Mouse (Mus musculus) neural tube, embryonic 12.5 days (tissue): Measurements from ENCODE around the gene Gm21958. TPM values are rescaled to one million over a fixed set of nuclear protein-coding genes. Genes with fewer than 3 reads are reported as not detected.

ENCODE experiments used
- ATAC-seq: fragments of 200-750 bp; cut with Nextera tagmentation; 2 replicates; pipeline ENCODE4 v1.8.0; 2017; ENCODE audit warnings: low read depth, mild to moderate bottlenecking, moderate TSS enrichment, moderate library complexity; ENCODE audit not compliant: low FRiP score
- H3K27ac ChIP-seq: fragments of 300-500 bp; sonication (generic); 2 replicates; pipeline ENCODE4 v1.5.1; 2016
- H3K27me3 ChIP-seq: fragments of 300-500 bp; sonication (generic); replicated peaks from 2 replicates; pipeline ENCODE4 v1.6.1; 2016; ENCODE audit warnings: mild to moderate bottlenecking
- H3K36me3 ChIP-seq: fragments of 300-500 bp; sonication (generic); 2 replicates; pipeline ENCODE4 v1.6.1; 2016; ENCODE audit warnings: mild to moderate bottlenecking
- H3K4me1 ChIP-seq: fragments of 300-500 bp; sonication (generic); 2 replicates; pipeline ENCODE4 v1.6.1; 2016
- H3K4me2 ChIP-seq: fragments of 300-500 bp; sonication (generic); replicated peaks from 2 replicates; pipeline ENCODE4 v1.6.1; 2016; ENCODE audit warnings: mild to moderate bottlenecking
- H3K4me3 ChIP-seq: fragments of 300-500 bp; sonication (generic); 2 replicates; pipeline ENCODE4 v1.5.1; 2016
- H3K9ac ChIP-seq: fragments of 300-500 bp; sonication (generic); 2 replicates; pipeline ENCODE4 v1.6.1; 2016; ENCODE audit warnings: mild to moderate bottlenecking
- H3K9me3 ChIP-seq: fragments of 300-500 bp; sonication (generic); 2 replicates; pipeline ENCODE4 v1.6.1; 2016; ENCODE audit warnings: mild to moderate bottlenecking
- WGBS: fragments of 180-500 bp; shearing (Covaris S2); methylation state at CpG from one replicate; pipeline ENCODE4 v1.1.7; 2016; 5-methylcytosine and 5-hydroxymethylcytosine counted together
- polyA plus RNA-seq: library from polyadenylated mRNA; unstranded; fragments of >200 nt; fragmentation: Nextera tagmentation; extraction: Ambion mirVana; gene quantifications from 2 replicates; pipeline ENCODE4 v1.2.1, GENCODE M21; 2016

The Gm21958 gene
- polyA plus RNA-seq, result 1.1 TPM in 1 of 2 replicates, not detected in the other

DNA sequence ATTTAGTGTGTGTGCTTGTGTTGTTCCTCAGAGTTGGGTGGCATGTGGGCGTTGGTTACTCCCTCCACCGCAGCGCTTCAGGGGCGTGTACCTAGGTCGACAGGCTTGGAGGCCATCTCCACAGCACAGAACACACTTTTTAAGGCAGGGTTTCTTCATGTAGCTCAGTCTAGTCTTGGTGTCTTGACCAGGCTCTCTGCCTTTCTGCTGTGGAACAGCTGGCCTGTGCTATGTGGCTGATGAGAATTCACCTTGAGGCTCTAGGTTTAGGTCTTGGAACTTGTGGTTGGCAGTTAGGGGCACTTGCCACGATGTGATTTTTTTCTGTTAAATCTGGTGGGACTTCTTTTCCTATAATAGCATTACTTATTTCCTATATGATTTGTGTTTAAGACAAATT, at the start of gene Gm21958:
Gm21958 (minus strand) TSS at position 101 of the 400 bp plus-strand sequence.
- Histone ChIP-seq H3K4me2 (no peak within 1 kb of the TSS), H3K27me3 (no peaks in the 10 kb centered on the region), H3K27ac (no peak within 1 kb of the TSS), H3K9me3 (no peaks in the 10 kb centered on the region), H3K9ac (no peak within 1 kb of the TSS), H3K4me3 (no peak within 1 kb of the TSS), H3K4me1 (no peaks in the 10 kb centered on the region), H3K36me3 (peaks cover 72% of the 10 kb centered on the region)
- ATAC-seq, result no peak
- 91% methylated on average over 6 of the region's 6 CpGs for WGBS

DNA sequence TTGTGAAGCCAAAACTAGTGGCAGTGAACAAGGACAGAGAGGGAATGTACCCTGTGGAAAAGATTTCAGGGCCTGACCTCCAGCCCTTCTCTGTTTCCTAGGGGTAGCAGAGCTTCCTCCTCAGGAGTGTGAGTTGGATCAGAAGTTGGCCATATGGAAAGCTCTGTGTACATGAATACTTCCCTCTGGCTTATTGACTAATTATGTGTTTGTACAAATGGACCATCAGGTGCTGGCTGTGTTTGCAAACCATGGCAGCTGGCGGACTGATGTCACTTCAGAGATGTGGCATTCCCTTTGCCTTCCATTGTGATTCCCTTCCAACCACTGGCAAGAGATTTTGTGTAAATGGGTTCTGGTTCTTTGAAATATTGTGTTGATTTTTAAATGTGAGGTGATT, 47.1 kb upstream of the Gm21958 start:
- no peak overlapping the region for H3K9ac ChIP-seq
- ATAC-seq, result no peak
- no peak overlapping the region for H3K4me3 ChIP-seq

GRCm38 (mm10) chr3:54760321-54761115, 46.4 kb upstream of the Gm21958 start:
- Histone ChIP-seq H3K36me3 (no peaks in the 10 kb centered on the region), H3K27ac (no peak overlapping the region), H3K27me3 (peaks cover 7% of the 10 kb centered on the region; the same call in 1 of the 2 replicates), H3K4me1 (peaks cover 8% of the 10 kb centered on the region), H3K4me2 (no peak overlapping the region), H3K9ac (no peak overlapping the region), H3K4me3 (no peak overlapping the region), H3K9me3 (no peaks in the 10 kb centered on the region)
- WGBS, result 57% methylated on average over 15 of the region's 15 CpGs
- ATAC-seq, result no peak

More for the DNA sequence above, 47.1 kb upstream of the Gm21958 start:
- Histone ChIP-seq H3K4me1 (peaks cover under 1% of the 10 kb centered on the region), H3K36me3 (no peaks in the 10 kb centered on the region), H3K9me3 (no peaks in the 10 kb centered on the region), H3K27me3 (no peaks in the 10 kb centered on the region), H3K4me2 (no peak overlapping the region), H3K27ac (no peak overlapping the region)
- WGBS, result 89% methylated on average over 1 of the region's 1 CpGs

GRCm38 (mm10) chr3:54759211-54759610, 45.1 kb upstream of the Gm21958 start:
- peaks cover 13% of the 10 kb centered on the region for H3K4me1 ChIP-seq
- H3K4me2 ChIP-seq, result no peak overlapping the region
- H3K27ac ChIP-seq, result no peak overlapping the region
- no peak overlapping the region for H3K4me3 ChIP-seq
- no peak overlapping the region for H3K9ac ChIP-seq
- 87% methylated on average over 9 of the region's 9 CpGs for WGBS
- no peaks in the 10 kb centered on the region for H3K36me3 ChIP-seq
- H3K27me3 ChIP-seq, result peaks cover 16% of the 10 kb centered on the region
- H3K9me3 ChIP-seq, result no peaks in the 10 kb centered on the region
- no peak for ATAC-seq

GRCm38 (mm10) chr3:54757446-54757845, 43.3 kb upstream of the Gm21958 start:
- Histone ChIP-seq H3K4me3 (no peak overlapping the region), H3K4me1 (peaks cover 13% of the 10 kb centered on the region), H3K36me3 (no peaks in the 10 kb centered on the region), H3K9ac (no peak overlapping the region), H3K27me3 (peaks cover 17% of the 10 kb centered on the region), H3K4me2 (no peak overlapping the region), H3K9me3 (no peaks in the 10 kb centered on the region), H3K27ac (no peak overlapping the region)
- no peak for ATAC-seq
- WGBS, result 92% methylated on average over 8 of the region's 8 CpGs

GRCm38 (mm10) chr3:54756058-54756457, 41.9 kb upstream of the Gm21958 start:
- H3K36me3 ChIP-seq, result peaks cover 9% of the 10 kb centered on the region
- ATAC-seq, result peak; percentile 45; the same call in 1 of the 2 replicates
- H3K9ac ChIP-seq, result peak overlapping the region; percentile 61
- H3K4me3 ChIP-seq, result peak overlapping the region; percentile 58
- 2% methylated on average over 11 of the region's 11 CpGs for WGBS
- no peak overlapping the region for H3K27ac ChIP-seq
- H3K4me1 ChIP-seq, result peaks cover 13% of the 10 kb centered on the region
- no peaks in the 10 kb centered on the region for H3K9me3 ChIP-seq
- peak overlapping the region; percentile 100 for H3K4me2 ChIP-seq
- peaks cover 17% of the 10 kb centered on the region for H3K27me3 ChIP-seq

- Histone ChIP-seq H3K27me3 (peaks cover 17% of the 10 kb centered on the region), H3K9me3 (no peaks in the 10 kb centered on the region), H3K27ac (no peak within 1 kb of the TSS), H3K9ac (peak within 1 kb of the TSS; percentile 61), H3K36me3 (peaks cover 16% of the 10 kb centered on the region), H3K4me3 (peak within 1 kb of the TSS; percentile 58), H3K4me2 (peak within 1 kb of the TSS; percentile 100), H3K4me1 (peaks cover 13% of the 10 kb centered on the region)
- peak; percentile 76 for ATAC-seq
- WGBS, result under 1% methylated on average over 66 of the region's 66 CpGs
These were observed 41.2 kb upstream of the Gm21958 start, which contains the start of gene Smad9 for GRCm38 (mm10) chr3:54755145-54756041. TSS of gene Smad9 (plus strand) at chr3:54755582.

DNA sequence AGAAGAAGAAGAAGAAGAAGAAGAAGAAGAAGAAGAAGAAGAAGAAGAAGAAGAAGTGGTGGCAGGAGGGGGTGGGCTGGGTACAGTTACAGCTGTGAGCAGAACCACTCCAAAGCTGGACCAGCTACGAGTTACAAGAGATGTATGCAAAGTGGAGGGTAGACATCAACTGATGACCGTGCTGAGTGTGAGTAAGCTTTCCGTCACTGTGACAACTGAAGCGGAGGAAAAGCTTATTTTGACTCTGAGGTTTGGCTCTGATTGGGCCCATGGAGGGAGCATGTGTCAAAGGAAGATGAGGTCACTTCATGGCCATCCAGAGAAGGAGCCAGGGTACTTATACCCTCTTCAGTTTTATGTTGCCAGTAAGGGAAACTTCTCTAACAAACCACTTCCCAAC, 39.3 kb upstream of the Gm21958 start:
- no peak overlapping the region for H3K4me3 ChIP-seq
- H3K27ac ChIP-seq, result no peak overlapping the region
- H3K27me3 ChIP-seq, result peaks cover 17% of the 10 kb centered on the region
- peaks cover 13% of the 10 kb centered on the region for H3K4me1 ChIP-seq
- no peak overlapping the region for H3K4me2 ChIP-seq
- H3K9me3 ChIP-seq, result no peaks in the 10 kb centered on the region
- WGBS, result 82% methylated on average over 4 of the region's 4 CpGs
- peaks cover 36% of the 10 kb centered on the region for H3K36me3 ChIP-seq
- ATAC-seq, result no peak
- H3K9ac ChIP-seq, result no peak overlapping the region

GRCm38 (mm10) chr3:54745799-54746198, 31.6 kb upstream of the Gm21958 start:
- no peak overlapping the region for H3K9ac ChIP-seq
- WGBS, result 56% methylated on average over 5 of the region's 5 CpGs
- H3K4me2 ChIP-seq, result no peak overlapping the region
- no peak overlapping the region for H3K4me3 ChIP-seq
- no peaks in the 10 kb centered on the region; the same call in 1 of the 2 replicates for H3K9me3 ChIP-seq
- no peak for ATAC-seq
- H3K36me3 ChIP-seq, result peaks cover 97% of the 10 kb centered on the region
- no peaks in the 10 kb centered on the region for H3K4me1 ChIP-seq
- no peaks in the 10 kb centered on the region for H3K27me3 ChIP-seq
- no peak overlapping the region for H3K27ac ChIP-seq

GRCm38 (mm10) chr3:54741965-54742364, 27.8 kb upstream of the Gm21958 start:
- Histone ChIP-seq H3K4me3 (no peak overlapping the region), H3K27ac (no peak overlapping the region), H3K27me3 (no peaks in the 10 kb centered on the region), H3K36me3 (peaks cover 77% of the 10 kb centered on the region), H3K9me3 (no peaks in the 10 kb centered on the region; the same call in 1 of the 2 replicates), H3K4me1 (no peaks in the 10 kb centered on the region), H3K4me2 (no peak overlapping the region), H3K9ac (no peak overlapping the region)
- ATAC-seq, result no peak
- WGBS, result 96% methylated on average over 11 of the region's 11 CpGs

GRCm38 (mm10) chr3:54737317-54737716, 23.2 kb upstream of the Gm21958 start:
- Histone ChIP-seq H3K4me3 (no peak overlapping the region), H3K4me1 (peaks cover 13% of the 10 kb centered on the region), H3K36me3 (peaks cover 33% of the 10 kb centered on the region), H3K27me3 (no peaks in the 10 kb centered on the region), H3K9me3 (no peaks in the 10 kb centered on the region; the same call in 1 of the 2 replicates), H3K9ac (no peak overlapping the region), H3K4me2 (no peak overlapping the region), H3K27ac (no peak overlapping the region)
- no peak for ATAC-seq
- 95% methylated on average over 8 of the region's 8 CpGs for WGBS
